Mouse (Mus musculus) lung, postnatal 10 days (tissue): ENCODE results near the gene Gm45618.
A peak's percentile ranks its signal among the peaks of the same experiment; 100 is the strongest.

Experiments
- DNase-seq: peaks from one replicate; pipeline ENCODE4 v3.0.0; 2021

The Gm45618 gene

GRCm38 (mm10) chr7:142093696-142094240, 26.8 kb downstream of the Gm45618 start:
- no peak for DNase-seq

- no peak for DNase-seq
These were observed 27.5 kb downstream of the Gm45618 start for GRCm38 (mm10) chr7:142092991-142093390.

DNA sequence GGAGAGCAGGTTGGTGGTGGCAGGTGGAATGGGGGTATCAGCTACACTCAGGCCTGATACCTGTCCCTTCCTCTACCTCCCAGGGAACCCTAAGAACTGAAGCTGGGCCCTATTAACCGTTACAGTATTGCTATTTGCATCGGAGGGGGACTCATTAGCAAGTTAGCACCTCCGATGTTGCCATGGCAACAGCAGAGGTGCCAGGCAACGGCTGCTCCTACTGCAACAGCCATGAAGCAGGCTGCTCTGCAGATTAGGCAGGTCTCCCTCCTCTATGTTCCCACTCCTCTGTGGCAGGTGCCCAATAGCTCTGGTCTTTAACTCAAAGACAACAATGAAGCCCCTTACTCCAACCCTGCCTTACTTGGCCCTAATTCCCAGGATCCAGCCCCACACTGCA, 28.7 kb downstream of the Gm45618 start:
- no peak for DNase-seq

DNA sequence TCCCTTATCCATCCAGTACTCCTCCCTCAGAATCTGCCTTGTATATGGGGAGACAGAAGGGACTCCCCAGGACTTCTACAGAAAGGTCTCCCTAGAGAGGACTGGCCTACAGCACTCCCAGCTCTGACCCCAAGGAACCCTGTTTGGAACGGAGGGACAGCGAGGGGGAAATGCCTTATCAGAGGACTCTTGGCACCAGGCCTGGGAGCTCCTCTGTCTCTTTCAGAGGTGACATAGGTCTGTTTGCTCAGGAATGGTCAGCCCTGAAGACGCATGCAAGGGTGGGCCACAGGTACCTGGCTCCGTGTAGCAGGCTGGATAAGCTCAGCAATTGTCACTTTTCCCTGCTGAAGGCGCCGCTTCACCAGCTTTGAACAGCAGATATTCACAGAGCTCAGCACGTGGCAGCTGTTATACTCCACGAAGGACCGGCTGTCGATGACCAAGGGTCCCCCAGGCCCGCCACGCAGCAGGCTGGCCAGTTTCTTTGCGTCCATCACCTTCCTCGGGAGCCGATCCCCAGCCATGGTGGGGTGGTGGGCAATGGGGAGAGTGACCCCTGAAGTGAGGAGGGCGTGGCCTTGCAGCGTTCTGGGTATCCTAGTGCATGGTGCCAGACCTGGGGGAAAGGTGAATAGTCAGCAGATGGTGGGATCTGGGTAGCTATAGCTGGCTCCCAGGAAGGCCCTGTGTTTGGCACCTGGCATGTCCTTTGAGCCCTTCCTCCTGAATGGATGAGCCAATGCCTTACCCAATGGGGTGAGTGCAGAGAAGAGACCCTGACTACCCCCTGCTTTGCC, 30.7 kb downstream of the Gm45618 start:
- no peak for DNase-seq

DNA sequence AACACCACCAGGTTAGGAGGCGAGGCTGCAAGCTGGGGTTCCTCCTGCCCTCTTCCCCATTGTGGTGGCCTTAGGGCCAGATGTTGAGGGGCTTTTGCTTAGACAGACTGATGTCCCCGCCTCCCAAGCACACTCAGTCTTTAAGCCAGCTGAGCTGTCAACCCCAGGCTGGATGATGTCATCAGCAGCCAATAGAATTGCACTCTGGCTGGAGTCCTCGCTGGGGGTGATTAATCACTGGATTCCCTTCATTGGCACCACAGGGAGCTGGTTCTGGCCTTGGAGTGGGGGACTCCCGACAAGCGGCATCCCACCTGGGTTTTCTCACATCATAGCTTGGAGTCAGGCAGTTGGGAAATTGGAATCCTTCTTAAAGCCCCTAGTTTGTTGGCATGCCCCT, 31.6 kb downstream of the Gm45618 start:
- DNase-seq: peak; percentile 74

DNA sequence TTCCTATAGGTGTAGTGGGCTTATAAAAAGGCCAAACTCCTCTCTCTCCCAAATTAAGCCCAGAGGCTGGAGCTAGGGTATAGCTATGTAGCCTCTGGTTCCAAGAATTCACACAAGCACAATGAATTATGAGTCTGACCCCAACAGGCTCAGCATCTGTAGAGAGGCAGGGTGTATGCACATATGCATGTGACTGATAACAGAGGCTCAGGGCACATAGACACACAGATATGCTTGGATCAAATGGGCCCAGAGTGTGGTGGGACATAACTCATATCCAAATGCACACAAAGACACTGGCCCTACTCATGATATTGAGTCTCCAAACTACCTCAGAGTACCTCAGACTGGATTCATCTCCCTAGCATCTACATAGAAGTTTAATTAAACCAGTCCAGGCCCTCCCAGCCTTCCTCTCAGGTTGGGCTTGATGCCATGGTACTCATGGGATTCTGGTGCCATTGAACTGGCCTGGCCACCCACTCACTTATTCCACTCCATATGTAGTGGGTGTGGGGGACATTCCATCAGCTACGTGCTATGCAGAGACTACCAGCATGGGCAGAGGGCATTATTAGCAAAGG, 33.4 kb downstream of the Gm45618 start:
- DNase-seq: no peak

DNA sequence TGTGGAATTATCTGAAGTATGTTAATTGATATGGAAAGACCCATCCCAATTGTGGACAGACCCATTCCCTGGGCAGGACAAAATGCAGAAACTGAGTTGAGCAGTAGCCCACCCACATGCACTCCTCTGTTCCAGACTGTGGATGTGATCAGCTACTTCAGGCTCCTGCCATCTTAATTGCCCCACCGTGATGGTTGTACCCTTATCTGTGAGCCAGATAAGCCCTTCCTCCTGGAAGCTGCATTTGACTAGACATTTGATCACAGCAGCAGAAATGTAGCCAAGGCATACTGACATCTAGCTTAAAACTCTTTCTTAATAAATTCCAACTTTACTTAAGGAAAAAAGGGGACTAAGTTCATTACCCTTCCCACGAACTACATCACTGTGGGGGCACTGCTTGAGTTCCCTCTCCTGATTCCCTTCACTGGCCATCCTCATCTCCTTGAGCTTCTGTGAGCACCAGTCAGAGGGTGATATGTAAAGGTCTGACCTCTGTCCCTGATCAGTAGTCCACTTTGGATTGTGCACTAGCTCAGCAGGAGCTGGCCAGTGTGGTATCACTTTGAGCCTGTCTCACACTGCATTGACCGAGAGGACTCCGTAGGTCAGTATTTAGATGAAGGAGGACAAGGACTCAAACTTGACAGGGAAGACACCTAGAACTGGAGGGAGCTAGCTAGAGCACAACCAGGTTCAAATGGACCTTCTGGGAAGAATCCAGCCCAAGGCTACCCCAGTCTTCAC, 34.2 kb downstream of the Gm45618 start:
- DNase-seq: no peak

- peak; percentile 91 for DNase-seq
These were observed 35.7 kb downstream of the Gm45618 start for GRCm38 (mm10) chr7:142084820-142085219.

DNA sequence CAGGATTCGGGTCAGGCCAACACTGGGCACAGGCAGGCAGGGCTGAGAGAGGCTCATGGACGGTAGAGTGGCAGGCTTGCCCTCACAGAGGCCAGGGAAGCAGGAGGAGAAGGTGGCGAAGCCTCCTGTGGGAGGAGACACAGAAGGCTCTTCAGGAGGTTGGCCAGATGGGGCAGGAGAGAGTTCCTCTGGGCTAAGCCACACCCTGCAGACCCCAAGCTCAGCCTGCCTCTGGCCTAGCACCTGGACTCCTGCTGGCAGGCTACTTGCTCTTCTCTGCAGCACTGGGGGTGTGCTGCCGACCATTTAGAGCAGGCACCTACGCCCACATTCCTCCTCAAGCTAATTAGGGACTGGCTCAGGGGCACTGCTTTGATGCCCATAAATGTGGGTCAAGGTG, 36.1 kb downstream of the Gm45618 start:
- peak; percentile 52 for DNase-seq

DNA sequence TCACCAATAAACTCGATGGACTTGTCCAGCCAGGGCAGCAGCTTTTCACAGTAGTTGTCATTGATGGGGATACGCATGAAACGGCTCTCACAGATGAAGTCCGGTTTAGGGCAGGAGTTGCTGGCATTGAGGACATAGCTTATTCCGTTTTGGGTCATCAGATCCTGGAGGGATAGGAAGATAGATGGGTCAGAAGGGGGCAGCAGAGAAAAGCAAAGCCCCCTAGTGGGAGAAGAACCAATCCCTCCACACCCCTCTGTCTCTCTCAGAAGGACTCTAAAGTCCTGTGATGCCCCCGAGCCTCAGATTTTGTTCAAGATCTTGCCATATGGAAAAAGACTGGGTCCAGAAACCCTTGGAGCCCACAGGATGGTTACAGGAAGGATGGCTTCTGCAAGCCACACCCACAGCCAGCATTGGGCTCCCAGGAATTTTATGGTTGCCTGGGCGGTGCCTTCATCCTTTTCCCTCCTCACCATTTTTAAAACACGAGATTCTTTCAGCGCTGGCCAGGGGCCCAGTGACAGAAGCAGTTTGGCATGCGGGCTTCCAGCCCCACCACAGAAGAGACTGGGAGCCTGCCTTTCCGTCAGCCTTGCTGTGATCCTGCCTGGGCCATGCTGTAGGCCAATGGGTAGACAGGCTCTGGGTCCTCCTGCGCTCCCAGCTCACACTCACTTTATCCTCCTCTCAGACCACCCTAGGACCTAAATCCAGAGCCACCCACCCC, 36.8 kb downstream of the Gm45618 start:
- peak; percentile 87 for DNase-seq

DNA sequence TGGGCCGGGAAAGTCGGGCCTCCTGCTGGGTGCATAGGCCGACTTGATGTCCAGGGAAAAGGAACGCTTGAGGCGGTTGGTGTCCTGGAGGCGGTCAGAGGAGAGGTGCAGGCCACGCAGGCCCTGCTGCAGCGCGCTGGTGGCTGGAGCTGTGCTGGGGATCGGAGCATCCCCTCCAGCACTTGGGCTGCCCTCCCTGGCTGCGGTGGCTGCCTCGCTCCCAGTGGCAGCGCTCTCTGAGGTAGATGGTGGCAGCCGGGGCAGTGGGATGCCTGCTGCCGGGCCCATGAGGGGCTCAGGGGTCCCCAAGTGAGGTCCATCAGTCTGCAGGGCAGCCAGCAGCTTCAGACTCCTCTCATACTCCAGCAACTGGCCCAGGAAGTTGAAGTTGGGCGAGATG, 37.9 kb downstream of the Gm45618 start:
- DNase-seq: no peak

GRCm38 (mm10) chr7:142082179-142082578, 38.4 kb downstream of the Gm45618 start:
- no peak for DNase-seq

DNA sequence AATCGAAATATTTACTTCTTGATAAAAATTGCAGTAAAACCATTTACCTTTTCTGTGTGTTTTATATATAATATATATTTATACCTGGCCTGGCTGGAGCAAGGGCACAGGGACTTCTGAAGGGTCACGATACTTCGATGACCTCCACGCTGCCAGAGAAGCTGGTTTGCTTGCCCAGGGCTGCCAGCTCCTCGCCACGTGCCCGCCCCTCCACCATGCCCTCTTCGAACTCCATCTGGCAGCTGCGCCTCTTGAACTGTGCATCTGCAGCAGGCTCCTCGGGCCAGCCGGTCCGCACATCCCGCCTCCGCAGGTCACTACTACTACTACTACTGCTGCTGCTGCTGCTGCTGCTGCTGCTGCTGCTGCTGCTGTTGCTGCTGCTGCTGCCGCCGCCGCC, 38.8 kb downstream of the Gm45618 start:
- DNase-seq: no peak

GRCm38 (mm10) chr7:142080876-142081275, 39.7 kb downstream of the Gm45618 start:
- DNase-seq: no peak

- DNase-seq: peak; percentile 61
These were observed 41.2 kb downstream of the Gm45618 start for GRCm38 (mm10) chr7:142079365-142079764.

GRCm38 (mm10) chr7:142077138-142077537, 43.4 kb downstream of the Gm45618 start:
- DNase-seq: no peak

DNA sequence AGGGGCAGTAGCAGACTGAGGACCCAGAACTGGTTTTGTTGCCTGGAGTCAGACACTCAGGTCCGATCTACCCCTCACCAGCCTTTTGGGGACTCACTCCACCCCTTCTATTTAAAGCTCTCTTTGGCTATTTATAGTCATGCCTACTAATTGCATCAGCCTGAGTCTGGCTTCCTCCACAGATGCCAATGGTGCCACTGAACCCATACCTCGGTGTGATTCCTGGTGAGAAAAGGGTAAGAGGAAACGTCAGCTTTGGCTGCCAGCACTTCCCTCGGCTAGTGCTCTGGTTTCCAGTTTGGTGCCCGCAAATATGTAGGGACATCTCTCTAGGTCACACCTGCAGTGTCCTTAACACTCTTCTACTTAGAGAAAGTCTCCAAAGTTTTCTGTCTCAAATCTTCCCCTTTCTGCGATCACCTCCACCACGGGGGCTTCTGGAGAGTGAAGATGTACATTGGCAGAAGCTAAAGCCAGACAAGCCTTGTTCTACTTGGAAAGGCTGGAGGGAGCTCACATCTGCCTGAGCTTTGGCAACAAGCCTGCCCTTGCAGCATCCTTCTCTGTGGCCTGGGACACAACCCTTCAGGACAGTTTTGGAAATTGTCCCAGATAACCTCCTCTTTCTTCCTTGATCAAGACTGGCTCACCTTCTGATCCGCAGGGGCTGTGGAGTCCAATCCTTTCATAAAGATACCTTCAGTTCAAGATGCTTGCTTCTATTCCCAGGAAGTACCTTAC, 46.2 kb downstream of the Gm45618 start:
- no peak for DNase-seq

DNA sequence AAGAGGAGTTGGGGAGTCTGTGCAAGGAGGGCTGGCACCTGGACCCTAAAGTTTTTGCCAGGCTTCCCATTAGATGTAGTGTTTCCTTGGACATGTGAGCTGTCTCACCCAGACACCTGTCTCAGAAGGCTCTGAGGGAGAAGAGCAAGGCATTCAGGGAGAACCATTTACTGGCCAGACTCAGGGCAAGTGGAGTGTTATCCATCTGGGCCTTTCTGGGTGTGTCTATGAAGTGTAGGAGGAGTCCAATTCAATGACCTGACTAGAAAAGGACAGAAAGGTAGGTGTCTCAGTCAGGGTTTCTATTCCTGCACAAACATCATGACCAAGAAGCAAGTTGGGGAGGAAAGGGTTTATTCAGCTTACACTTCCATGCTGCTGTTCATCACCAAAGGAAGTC, 48.8 kb downstream of the Gm45618 start:
- no peak for DNase-seq

DNA sequence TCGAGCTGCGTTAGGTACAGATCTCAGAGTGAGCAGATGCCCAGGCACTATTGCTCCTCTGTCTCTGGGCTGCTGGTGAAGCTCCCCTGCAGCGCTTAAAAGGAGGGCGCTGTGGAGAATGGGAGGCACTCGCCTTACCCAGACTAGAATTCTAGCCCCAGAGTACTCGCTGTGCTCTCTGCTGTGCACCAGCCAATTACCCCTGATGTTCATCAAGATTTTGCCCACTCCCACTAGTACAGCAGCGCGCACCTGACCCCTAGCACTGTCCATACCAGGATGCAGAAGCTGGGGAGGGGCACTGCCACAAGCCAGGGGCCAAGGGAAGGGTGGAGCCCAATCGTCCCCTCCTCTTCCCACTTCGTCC, 49.3 kb downstream of the Gm45618 start:
- no peak for DNase-seq

- peak; percentile 83 for DNase-seq
These were observed 49.9 kb downstream of the Gm45618 start for GRCm38 (mm10) chr7:142070458-142071211.
